Mouse (Mus musculus): Measurements from ENCODE around the gene Fgf11. TPM values are rescaled to one million over a fixed set of nuclear protein-coding genes. Genes with fewer than 3 reads are reported as not detected.
A peak's percentile ranks its signal among the peaks of the same experiment; 100 is the strongest.

The Fgf11 gene
- polyA plus RNA-seq, 1 experiment from 2014 or later, result 0.20 TPM

DNA sequence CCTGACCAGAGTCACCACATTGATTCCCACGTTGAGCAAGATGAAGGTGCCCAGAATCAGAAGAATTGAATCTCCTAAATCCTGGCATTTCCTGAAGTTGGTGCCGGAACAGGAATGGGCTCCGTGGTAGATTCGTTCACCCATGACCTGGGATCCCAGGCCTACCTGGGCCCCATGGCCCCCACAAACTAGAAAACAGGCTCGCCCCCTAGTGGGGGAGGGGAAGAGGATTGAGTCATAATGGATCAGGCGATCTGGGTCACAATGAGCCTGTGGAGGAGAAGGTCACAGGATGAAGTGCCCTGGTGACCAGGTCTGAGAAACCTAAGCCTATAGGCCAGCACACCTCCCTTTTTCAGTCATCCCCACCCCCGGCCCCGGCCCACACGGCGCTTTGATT, 13.5 kb upstream of the Fgf11 start, which contains the start of gene Gm39566:
Gene Gm39566 (minus strand): TSS at position 144 of the 400 bp plus-strand sequence.
- Histone ChIP-seq H3K9ac (no peak within 1 kb of the TSS), H3K27me3 (peaks cover 36% of the 10 kb centered on the region), H3K4me3 (replicated peaks) (no peak within 1 kb of the TSS), H3K9me3 (replicated peaks) (no peaks in the 10 kb centered on the region; the same call in 1 of the 2 replicates), H3K4me1 (replicated peaks) (no peaks in the 10 kb centered on the region), H3K4me2 (no peak within 1 kb of the TSS), H3K36me3 (no peaks in the 10 kb centered on the region), H3K27ac (no peak within 1 kb of the TSS)
- WGBS (ENCODE audit: insufficient replicate concordance), result 59% methylated on average over 10 of the region's 10 CpGs
- DNase-seq (no peak), ATAC-seq (ENCODE audit: low read depth) (no peak)

DNA sequence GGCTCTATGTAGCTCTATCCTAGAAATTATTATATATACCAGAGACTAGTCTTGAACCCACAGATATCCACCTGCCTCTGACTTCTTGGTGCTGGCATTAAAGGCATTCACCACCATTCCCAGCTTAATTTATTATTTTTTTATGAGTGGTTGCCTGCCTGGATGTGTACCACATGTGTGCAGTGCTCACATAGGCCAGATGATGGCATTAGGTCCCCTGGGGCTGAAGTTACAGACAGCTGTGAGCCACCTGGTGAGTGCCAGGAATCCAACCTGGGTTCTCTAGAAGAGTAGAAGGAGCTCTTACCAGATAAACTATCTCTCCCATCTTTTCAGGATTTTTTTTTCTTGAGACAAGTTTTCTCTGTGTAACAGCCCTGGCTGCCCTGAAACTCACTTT, 8.6 kb upstream of the Fgf11 start:
- Histone ChIP-seq H3K9ac (no peak overlapping the region), H3K27me3 (peaks cover 60% of the 10 kb centered on the region), H3K4me2 (no peak overlapping the region), H3K4me1 (replicated peaks) (peaks cover 5% of the 10 kb centered on the region), H3K27ac (no peak overlapping the region), H3K4me3 (replicated peaks) (no peak overlapping the region), H3K36me3 (no peaks in the 10 kb centered on the region), H3K9me3 (replicated peaks) (no peaks in the 10 kb centered on the region)
- ATAC-seq (ENCODE audit: low read depth) (no peak), DNase-seq (no peak)

DNA sequence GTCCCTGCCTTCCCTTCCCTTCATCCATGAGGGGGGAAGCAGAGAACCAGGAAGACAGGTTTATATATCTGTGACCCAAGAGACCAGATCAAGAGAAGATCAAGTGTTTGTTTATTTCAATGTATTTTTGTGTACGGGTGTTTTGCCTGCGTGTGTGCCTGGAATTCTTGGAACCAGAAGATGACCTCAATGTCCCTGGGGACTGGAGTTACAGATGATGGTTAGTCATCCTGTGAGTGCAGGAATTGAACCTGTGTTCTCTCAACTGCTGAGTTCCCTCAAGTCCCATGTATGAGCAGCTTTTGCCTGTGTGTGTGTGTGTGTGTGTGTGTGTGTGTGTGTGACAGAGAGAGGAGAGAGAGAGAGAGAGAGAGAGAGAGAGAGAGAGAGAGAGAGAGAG, 6.0 kb upstream of the Fgf11 start:
- no peak overlapping the region for H3K27ac ChIP-seq
- H3K36me3 ChIP-seq, result no peaks in the 10 kb centered on the region
- DNase-seq, result no peak
- no peak overlapping the region for H3K9ac ChIP-seq
- peaks cover 77% of the 10 kb centered on the region for H3K27me3 ChIP-seq
- no peaks in the 10 kb centered on the region for H3K9me3 ChIP-seq (replicated peaks)
- H3K4me2 ChIP-seq, result no peak overlapping the region
- no peak overlapping the region for H3K4me3 ChIP-seq (replicated peaks)
- no peak for ATAC-seq (ENCODE audit: low read depth)
- H3K4me1 ChIP-seq (replicated peaks), result peaks cover 31% of the 10 kb centered on the region
- 72% methylated on average over 2 of the region's 2 CpGs for WGBS (ENCODE audit: insufficient replicate concordance)

GRCm38 (mm10) chr11:69806378-69806777, 4.7 kb upstream of the Fgf11 start:
- WGBS (ENCODE audit: insufficient replicate concordance), result 77% methylated on average over 4 of the region's 4 CpGs
- H3K27me3 ChIP-seq, result peaks cover 82% of the 10 kb centered on the region
- no peak for DNase-seq
- no peak for ATAC-seq (ENCODE audit: low read depth)
- H3K9me3 ChIP-seq (replicated peaks), result no peaks in the 10 kb centered on the region
- H3K9ac ChIP-seq, result no peak overlapping the region
- no peak overlapping the region for H3K4me2 ChIP-seq
- no peaks in the 10 kb centered on the region for H3K36me3 ChIP-seq
- no peak overlapping the region for H3K4me3 ChIP-seq (replicated peaks)
- peaks cover 44% of the 10 kb centered on the region for H3K4me1 ChIP-seq (replicated peaks)
- no peak overlapping the region for H3K27ac ChIP-seq

- peaks cover 55% of the 10 kb centered on the region for H3K4me1 ChIP-seq (replicated peaks)
- no peak for ATAC-seq (ENCODE audit: low read depth)
- peak within 1 kb of the TSS; percentile 57 for H3K4me3 ChIP-seq (replicated peaks)
- no peak within 1 kb of the TSS for H3K27ac ChIP-seq
- DNase-seq, result no peak
- peak within 1 kb of the TSS; percentile 77 for H3K4me2 ChIP-seq
- H3K27me3 ChIP-seq, result peaks cover 84% of the 10 kb centered on the region
- 20% methylated on average over 29 of the region's 29 CpGs for WGBS (ENCODE audit: insufficient replicate concordance)
- H3K9ac ChIP-seq, result 0 out of 2 replicates have a peak within 1 kb of the TSS, but pooled peaks have one; percentile 54
- H3K36me3 ChIP-seq, result no peaks in the 10 kb centered on the region
- H3K9me3 ChIP-seq (replicated peaks), result no peaks in the 10 kb centered on the region
Observed at GRCm38 (mm10) chr11:69804972-69805909, 3.6 kb upstream of the Fgf11 start, which contains the start of gene Tmem102. TSS of gene Tmem102 (minus strand) at chr11:69805624.

DNA sequence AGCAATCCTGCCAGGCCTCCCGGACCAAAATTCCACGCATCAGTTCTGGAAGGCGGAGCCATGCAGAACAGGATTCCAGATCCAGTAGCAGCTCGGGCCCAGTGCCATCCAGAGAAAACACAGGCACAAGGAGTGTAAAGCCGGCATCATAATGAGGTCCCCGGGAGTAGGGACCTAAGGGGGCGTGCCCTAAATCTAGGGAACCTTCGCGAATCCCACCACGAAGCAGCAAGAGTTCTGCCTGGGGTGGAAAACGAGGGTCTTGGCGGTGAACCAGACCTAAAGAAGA, 2.9 kb upstream of the Fgf11 start:
- H3K4me2 ChIP-seq, result peak overlapping the region; percentile 77
- 0 out of 2 replicates have a peak overlapping the region, but pooled peaks have one; percentile 54 for H3K9ac ChIP-seq
- H3K27ac ChIP-seq, result no peak overlapping the region
- no peaks in the 10 kb centered on the region for H3K36me3 ChIP-seq
- WGBS (ENCODE audit: insufficient replicate concordance), result 19% methylated on average over 12 of the region's 12 CpGs
- no peaks in the 10 kb centered on the region for H3K9me3 ChIP-seq (replicated peaks)
- no peak for DNase-seq
- H3K27me3 ChIP-seq, result peaks cover 88% of the 10 kb centered on the region
- peaks cover 58% of the 10 kb centered on the region for H3K4me1 ChIP-seq (replicated peaks)
- no peak for ATAC-seq (ENCODE audit: low read depth)
- H3K4me3 ChIP-seq (replicated peaks), result peak overlapping the region; percentile 57

DNA sequence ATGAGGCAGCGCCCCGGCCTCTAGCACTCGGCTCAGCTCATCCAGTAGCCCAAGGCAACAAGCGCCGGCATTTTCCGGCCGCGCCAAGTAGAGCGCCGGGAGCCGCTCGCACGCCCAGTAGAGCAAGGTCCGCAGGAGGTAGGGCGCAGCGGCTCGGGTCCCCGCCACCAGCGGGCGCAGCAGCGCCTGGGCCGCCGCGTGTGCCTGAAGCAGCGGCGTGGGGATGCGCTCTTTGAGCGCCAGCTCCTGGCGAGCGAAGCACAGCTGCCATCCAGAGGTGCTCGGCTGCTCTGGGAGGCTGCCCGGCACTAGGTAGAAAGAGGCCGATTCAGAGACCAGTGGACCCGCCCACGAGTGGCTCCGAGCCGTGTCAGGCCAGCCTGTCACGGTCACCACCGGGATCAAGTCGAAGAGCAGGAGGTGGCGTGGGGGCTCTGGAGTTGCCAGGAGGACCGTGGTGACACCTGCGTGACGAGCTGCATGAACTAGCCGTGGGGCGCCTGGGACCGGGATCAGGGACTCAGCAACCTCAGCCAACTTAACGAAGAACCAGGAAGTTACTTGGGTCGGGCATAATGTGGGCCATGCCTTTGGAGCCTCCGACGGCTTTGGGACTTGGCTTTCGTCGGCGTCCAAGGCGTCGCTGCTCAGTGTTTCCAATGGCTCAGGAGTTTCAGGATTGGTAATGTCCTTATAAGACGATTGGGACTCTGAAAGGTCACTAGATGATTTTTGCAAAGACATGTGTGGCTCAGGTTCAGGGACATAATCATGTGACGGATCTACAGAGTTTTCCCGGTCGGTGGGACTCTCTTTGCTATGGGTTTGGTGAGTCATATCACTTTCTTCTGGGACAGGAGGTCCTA, 2.4 kb upstream of the Fgf11 start:
- peak; percentile 76 for ATAC-seq (ENCODE audit: low read depth)
- Histone ChIP-seq H3K9ac (peak overlapping the region; percentile 54), H3K4me2 (peak overlapping the region; percentile 77), H3K27ac (no peak overlapping the region), H3K27me3 (peaks cover 88% of the 10 kb centered on the region), H3K4me3 (replicated peaks) (peak overlapping the region; percentile 57), H3K9me3 (replicated peaks) (no peaks in the 10 kb centered on the region), H3K36me3 (no peaks in the 10 kb centered on the region), H3K4me1 (replicated peaks) (peaks cover 60% of the 10 kb centered on the region)
- 2% methylated on average over 60 of the region's 60 CpGs for WGBS (ENCODE audit: insufficient replicate concordance)
- DNase-seq, result peak; percentile 53

- no peak overlapping the region for H3K27ac ChIP-seq
- DNase-seq, result no peak
- H3K4me2 ChIP-seq, result peak overlapping the region; percentile 77
- H3K9ac ChIP-seq, result peak overlapping the region; percentile 54
- peaks cover 94% of the 10 kb centered on the region for H3K27me3 ChIP-seq
- WGBS (ENCODE audit: insufficient replicate concordance), result 4% methylated on average over 12 of the region's 12 CpGs
- peak; percentile 24 for ATAC-seq (ENCODE audit: low read depth)
- H3K36me3 ChIP-seq, result no peaks in the 10 kb centered on the region
- H3K4me3 ChIP-seq (replicated peaks), result peak overlapping the region; percentile 57
- peaks cover 60% of the 10 kb centered on the region for H3K4me1 ChIP-seq (replicated peaks)
- H3K9me3 ChIP-seq (replicated peaks), result no peaks in the 10 kb centered on the region
Observed at GRCm38 (mm10) chr11:69803328-69803727, 1.7 kb upstream of the Fgf11 start.

DNA sequence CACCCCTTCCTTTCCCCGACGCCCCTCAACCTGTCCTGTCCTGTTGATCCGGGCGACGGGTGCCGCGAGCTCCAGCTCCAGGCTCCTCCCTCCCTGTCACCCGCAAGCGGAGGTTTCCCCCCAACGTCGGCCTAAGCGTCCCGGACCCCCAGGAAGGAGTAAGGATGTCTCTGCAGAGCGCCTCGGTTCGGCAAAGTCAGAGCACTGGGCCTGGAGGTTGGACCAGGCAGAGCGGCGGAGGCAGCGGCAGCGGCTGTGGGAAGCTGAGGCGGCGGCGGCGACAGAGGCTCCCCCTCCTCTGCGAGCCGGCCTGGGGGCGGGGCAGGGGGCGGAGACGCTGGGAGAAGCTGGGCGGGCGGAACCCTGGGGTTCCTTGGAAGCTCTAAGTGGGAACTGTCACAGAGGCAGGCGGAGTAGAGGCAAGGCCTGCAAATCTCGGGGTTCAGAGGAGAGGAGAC, 1.0 kb upstream of the Fgf11 start:
- WGBS (ENCODE audit: insufficient replicate concordance), result under 1% methylated on average over 33 of the region's 33 CpGs
- peaks cover 60% of the 10 kb centered on the region for H3K4me1 ChIP-seq (replicated peaks)
- peak; percentile 54 for DNase-seq
- peaks cover 100% of the 10 kb centered on the region for H3K27me3 ChIP-seq
- H3K36me3 ChIP-seq, result no peaks in the 10 kb centered on the region
- peak overlapping the region; percentile 77 for H3K4me2 ChIP-seq
- H3K9ac ChIP-seq, result peak overlapping the region; percentile 54
- peak overlapping the region; percentile 57 for H3K4me3 ChIP-seq (replicated peaks)
- H3K27ac ChIP-seq, result no peak overlapping the region
- H3K9me3 ChIP-seq (replicated peaks), result no peaks in the 10 kb centered on the region
- ATAC-seq (ENCODE audit: low read depth), result peak; percentile 35; the same call in 1 of the 2 replicates

GRCm38 (mm10) chr11:69800392-69801197, 1.1 kb downstream of the Fgf11 start:
- Histone ChIP-seq H3K9me3 (replicated peaks) (no peaks in the 10 kb centered on the region), H3K4me3 (replicated peaks) (peak overlapping the region; percentile 45), H3K36me3 (no peaks in the 10 kb centered on the region), H3K27me3 (peaks cover 100% of the 10 kb centered on the region), H3K4me1 (replicated peaks) (peaks cover 65% of the 10 kb centered on the region), H3K4me2 (peak overlapping the region; percentile 77), H3K9ac (peak overlapping the region; percentile 31), H3K27ac (no peak overlapping the region)
- WGBS (ENCODE audit: insufficient replicate concordance), result 2% methylated on average over 36 of the region's 36 CpGs
- ATAC-seq (ENCODE audit: low read depth) (no peak), DNase-seq (no peak)

DNA sequence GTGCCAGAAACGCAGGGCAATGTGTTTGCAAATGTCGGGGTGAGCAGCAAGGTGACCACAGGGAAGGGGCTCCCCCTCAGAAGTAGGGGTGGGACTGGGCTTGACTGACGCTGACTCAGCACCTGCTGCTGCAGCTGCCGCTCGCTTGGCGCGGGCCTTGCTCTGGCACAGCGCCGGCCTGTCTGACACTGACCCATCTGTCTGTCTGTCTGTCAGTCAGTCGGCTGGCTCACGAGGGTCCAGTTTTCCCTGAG, 1.6 kb downstream of the Fgf11 start:
- Histone ChIP-seq H3K4me2 (peak overlapping the region; percentile 77), H3K9ac (no peak overlapping the region), H3K9me3 (replicated peaks) (no peaks in the 10 kb centered on the region), H3K4me1 (replicated peaks) (peaks cover 62% of the 10 kb centered on the region), H3K27me3 (peaks cover 94% of the 10 kb centered on the region), H3K4me3 (replicated peaks) (peak overlapping the region; percentile 45), H3K27ac (no peak overlapping the region), H3K36me3 (no peaks in the 10 kb centered on the region)
- DNase-seq (no peak), ATAC-seq (ENCODE audit: low read depth) (no peak)
- WGBS (ENCODE audit: insufficient replicate concordance), result 7% methylated on average over 11 of the region's 11 CpGs

Data from liver, embryonic 13.5 days (tissue).